Comparison of ENCODE assay signal across 8 mouse cellular contexts in the genomic region with DNA sequence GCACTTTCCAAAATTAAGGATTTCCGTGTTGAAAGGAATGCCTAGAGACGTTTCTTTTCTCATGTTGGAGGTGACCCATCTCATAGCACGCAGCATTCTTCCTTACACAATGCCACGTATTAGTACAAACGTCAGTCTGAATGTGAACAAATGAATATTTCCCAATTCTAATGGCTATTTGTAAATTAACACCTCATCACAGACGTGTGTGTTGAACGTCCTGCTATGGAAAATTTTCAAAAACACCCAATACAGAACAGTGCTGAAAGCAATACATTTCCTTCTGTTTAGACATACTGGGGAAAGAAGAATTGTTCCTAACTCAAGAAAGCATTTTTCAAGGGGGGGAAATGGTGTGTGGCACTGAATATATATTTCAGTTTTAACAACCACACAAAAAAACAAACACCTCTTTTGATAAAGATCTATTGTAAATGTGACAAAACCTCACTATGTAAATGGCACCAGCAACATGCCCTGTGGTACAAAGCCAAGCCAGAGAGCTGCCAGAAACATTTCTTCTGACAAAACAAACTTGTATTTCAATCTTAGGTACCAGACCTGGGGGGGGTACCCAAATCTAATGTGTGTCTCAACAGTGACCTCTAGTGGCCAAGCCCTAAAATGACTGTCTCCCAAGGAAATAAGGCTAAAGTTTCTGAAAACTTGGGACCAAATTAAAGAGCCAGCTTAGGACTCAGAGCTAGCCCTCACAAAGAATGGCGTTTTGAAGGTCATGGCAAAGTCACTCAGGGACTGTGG. TPM values are rescaled to one million over a fixed set of nuclear protein-coding genes. Genes with fewer than 3 reads are reported as not detected.
DNase-seq lines count a peak whose midpoint lies in the region; ATAC-seq lines count a peak whose summit lies in the region.

No protein-coding gene starts in this region.

- H3K4me3 ChIP-seq in kidney, embryonic 16.5 days (ENCODE audit: low read length), result no peak overlapping the region

- no peaks in the 10 kb centered on the region for H3K36me3 ChIP-seq in kidney, embryonic 16.5 days (ENCODE audit: insufficient read depth, low read length)

- no peak for ATAC-seq in kidney, embryonic 16.5 days (ENCODE audit: low FRiP score, low TSS enrichment)
- peak; percentile 77 for ATAC-seq in megakaryocyte, adult 5-6 weeks (ENCODE audit: poor library complexity, severe bottlenecking)

- H3K4me2 ChIP-seq in kidney, embryonic 16.5 days (replicated peaks; ENCODE audit: low read depth, low read length), result no peak overlapping the region

- no peaks in the 10 kb centered on the region for H3K27me3 ChIP-seq in kidney, embryonic 16.5 days (ENCODE audit: insufficient read depth, low read length)

- no peak overlapping the region for H3K27ac ChIP-seq in kidney, embryonic 16.5 days (ENCODE audit: low read length)

- WGBS in kidney, embryonic 16.5 days, result 70% methylated on average over 8 of the region's 8 CpGs

- H3K9me3 ChIP-seq in kidney, embryonic 16.5 days (ENCODE audit: low read length), result no peaks in the 10 kb centered on the region

- no peak overlapping the region for H3K9ac ChIP-seq in kidney, embryonic 16.5 days (replicated peaks; ENCODE audit: low read length)

- peaks cover 14% of the 10 kb centered on the region; the same call in 1 of the 2 replicates for H3K4me1 ChIP-seq in kidney, embryonic 16.5 days (ENCODE audit: insufficient read depth, low read length)

- DNase-seq in kidney, adult 11 months, result peak; percentile 35
- DNase-seq in NIH3T3 (ENCODE audit: low read depth), result peak; percentile 85
- DNase-seq in cerebellum, postnatal 14 days, result peak; percentile 73 to 74
- peak; percentile 18 to 41 for DNase-seq in heart, adult 9 months (ENCODE audit: low spot score in 2 of 2)
- DNase-seq in layer of hippocampus, postnatal 25 days (ENCODE audit: extremely low spot score in 1 of 2, low spot score in 1 of 2), result peak; percentile 20 to 47
- peak; percentile 31 to 66 for DNase-seq in spleen, postnatal 4 days (ENCODE audit: low spot score in 2 of 2)

RNA-seq across cellular contexts. Expression of gene Rsu1, which starts 33.9 kb away (rescaled TPM):
- polyA plus RNA-seq in kidney, embryonic 16.5 days (2015; fragmentation: Nextera tagmentation; extraction: Ambion mirVana), result 141 and 147 TPM in 2 replicates
- total RNA-seq in layer of hippocampus, postnatal 25 days (2021), result 10 to 100 TPM; 38.2 to 40.0 TPM
- 121 and 131 TPM in 2 replicates for total RNA-seq in megakaryocyte, adult 5-6 weeks (2015)
- total RNA-seq in megakaryocyte, adult 5-6 weeks (2017), result 182 and 188 TPM in 2 replicates

Comparison
In these comparisons a context has a peak if more than half of its experiments do, and no peak if none do; other contexts are left out.
1. DNase-seq: peak in every context shown above with its lines; median percentile 85 in NIH3T3; 74 in cerebellum, postnatal 14 days; 48 in spleen, postnatal 4 days; 35 in kidney, adult 11 months; 34 in layer of hippocampus, postnatal 25 days; 30 in heart, adult 9 months.